Mouse (Mus musculus): ENCODE measurements at regions not wholly inside any gene's neighbourhood (a gene's known extent, or its start where the extent isn't known, plus 50 kb on each side); places are given as distances from the start of the nearest gene placed in this dataset.

- DNase-seq, result no peak
Observed at GRCm38 (mm10) chr6:140934286-140934685, 205.2 kb downstream of the Gm11077 start.

GRCm38 (mm10) chr6:140938025-140938424 is 208.9 kb downstream of the Gm11077 start:
- DNase-seq, result no peak

- DNase-seq, result no peak
Observed at GRCm38 (mm10) chr6:140946720-140947119, 217.6 kb downstream of the Gm11077 start.

GRCm38 (mm10) chr6:140950483-140950882 is 221.4 kb downstream of the Gm11077 start:
- DNase-seq, result no peak

- DNase-seq, result no peak
Observed at GRCm38 (mm10) chr6:140953256-140953655, 224.2 kb downstream of the Gm11077 start.

GRCm38 (mm10) chr6:140953721-140954120 is 224.6 kb downstream of the Gm11077 start:
- peak; percentile 21 to 54 for DNase-seq

- DNase-seq, result no peak
Observed at GRCm38 (mm10) chr6:140955751-140956521, 226.9 kb downstream of the Gm11077 start.

GRCm38 (mm10) chr6:140956522-140956863 is 227.4 kb downstream of the Gm11077 start:
- DNase-seq, result no peak

- peak; percentile 48 to 53 for DNase-seq
Observed at GRCm38 (mm10) chr6:140961987-140962386, 232.9 kb downstream of the Gm11077 start.

GRCm38 (mm10) chr6:140962563-140962962 is 233.5 kb downstream of the Gm11077 start:
- peak; percentile 42 to 58 for DNase-seq

GRCm38 (mm10) chr6:140973732-140974131 is 244.6 kb downstream of the Gm11077 start:
- no peak for DNase-seq

- DNase-seq, result no peak
Observed at GRCm38 (mm10) chr6:140976989-140977388, 247.9 kb downstream of the Gm11077 start.

GRCm38 (mm10) chr6:140983610-140984009 is 254.5 kb downstream of the Gm11077 start:
- no peak for DNase-seq

- DNase-seq, result no peak
Observed at GRCm38 (mm10) chr6:140984249-140984648, 255.2 kb downstream of the Gm11077 start.

- DNase-seq, result peak; percentile 68 to 77
Observed at GRCm38 (mm10) chr6:140993643-140994580, 255.2 kb upstream of the Pde3a start.

GRCm38 (mm10) chr6:140995340-140996135 is 253.5 kb upstream of the Pde3a start:
- DNase-seq, result peak in 1 of 2 experiments; percentile 61

- DNase-seq, result no peak
Observed at GRCm38 (mm10) chr6:140998069-140998468, 251.0 kb upstream of the Pde3a start.

- DNase-seq, result no peak
Observed at GRCm38 (mm10) chr6:141000552-141000951, 248.5 kb upstream of the Pde3a start.

- no peak for DNase-seq
Observed at GRCm38 (mm10) chr6:141001306-141001705, 247.8 kb upstream of the Pde3a start.

- no peak for DNase-seq
Observed at GRCm38 (mm10) chr6:141015055-141015681, 233.9 kb upstream of the Pde3a start.

- DNase-seq, result no peak
Observed at GRCm38 (mm10) chr6:141023501-141023900, 225.6 kb upstream of the Pde3a start.

- DNase-seq, result no peak
Observed at GRCm38 (mm10) chr6:141027353-141027752, 221.7 kb upstream of the Pde3a start.

Data from cerebellum, postnatal 25 days (tissue).